Mouse (Mus musculus) stomach, embryonic 16.5 days (tissue): Measurements from ENCODE around the gene Arhgef26. TPM values are rescaled to one million over a fixed set of nuclear protein-coding genes. Genes with fewer than 3 reads are reported as not detected.
A peak's percentile ranks its signal among the peaks of the same experiment; 100 is the strongest.

Source experiments
- ATAC-seq: fragments of 200-750 bp; cut with Nextera tagmentation; 2 replicates; pipeline ENCODE4 v1.8.0; 2017; ENCODE audit warnings: moderate number of reproducible peaks, moderate TSS enrichment; ENCODE audit not compliant: insufficient read depth, low FRiP score
- H3K27ac ChIP-seq: fragments of 300-500 bp; sonication (generic); 2 replicates; pipeline ENCODE4 v1.5.1; 2014; ENCODE audit warnings: low read length
- H3K27me3 ChIP-seq: fragments of 300-500 bp; sonication (generic); 2 replicates; pipeline ENCODE4 v1.6.1; 2014; ENCODE audit warnings: low read length, control low read depth, mixed read lengths; ENCODE audit not compliant: control insufficient read depth, insufficient read depth
- H3K36me3 ChIP-seq: fragments of 300-500 bp; sonication (generic); 2 replicates; pipeline ENCODE4 v1.6.1; 2014; ENCODE audit warnings: low read length; ENCODE audit not compliant: control insufficient read depth, insufficient read depth
- H3K4me1 ChIP-seq: fragments of 300-500 bp; sonication (generic); 2 replicates; pipeline ENCODE4 v1.6.1; 2014; ENCODE audit warnings: low read length, control low read depth, mixed read lengths; ENCODE audit not compliant: control insufficient read depth, insufficient read depth
- H3K4me2 ChIP-seq: fragments of 300-500 bp; sonication (generic); 2 replicates; pipeline ENCODE4 v1.6.1; 2014; ENCODE audit warnings: low read depth, low read length, mixed read lengths
- H3K4me3 ChIP-seq: fragments of 300-500 bp; sonication (generic); replicated peaks from 2 replicates; pipeline ENCODE4 v1.5.1; 2014; ENCODE audit warnings: mild to moderate bottlenecking, low read length
- H3K9ac ChIP-seq: fragments of 300-500 bp; sonication (generic); 2 replicates; pipeline ENCODE4 v1.6.1; 2014; ENCODE audit warnings: low read length
- H3K9me3 ChIP-seq: fragments of 300-500 bp; sonication (generic); replicated peaks from 2 replicates; pipeline ENCODE4 v1.6.1; 2016; ENCODE audit warnings: low read length, control low read depth; ENCODE audit not compliant: control insufficient read depth
- WGBS: fragments of 180-500 bp; shearing (Covaris S2); extraction: QIAGEN DNeasy Blood & Tissue Kit; methylation state at CpG from one replicate; pipeline ENCODE4 v1.1.7; 2014; 5-methylcytosine and 5-hydroxymethylcytosine counted together
- polyA plus RNA-seq: library from polyadenylated mRNA; unstranded; fragments of >200 nt; fragmentation: Nextera tagmentation; extraction: Ambion mirVana; gene quantifications from 2 replicates; pipeline ENCODE4 v1.2.1, GENCODE M21; 2015

The Arhgef26 gene
- polyA plus RNA-seq, 1 experiment from 2014 or later: 12.2 TPM

GRCm38 (mm10) chr3:62340861-62341260, 2.7 kb downstream of the Arhgef26 start:
- Histone ChIP-seq H3K9ac (no peak overlapping the region), H3K4me3 (peak overlapping the region; percentile 87), H3K36me3 (no peaks in the 10 kb centered on the region), H3K27ac (no peak overlapping the region), H3K27me3 (0 out of 2 replicates have a peak, but pooled peaks cover 3% of the 10 kb centered on the region), H3K4me2 (peak overlapping the region; percentile 68), H3K9me3 (no peaks in the 10 kb centered on the region), H3K4me1 (0 out of 2 replicates have a peak, but pooled peaks cover 2% of the 10 kb centered on the region)
- 28% methylated on average over 2 of the region's 2 CpGs for WGBS
- no peak for ATAC-seq

- Histone ChIP-seq H3K9ac (no peak overlapping the region), H3K36me3 (no peaks in the 10 kb centered on the region), H3K27me3 (0 out of 2 replicates have a peak, but pooled peaks cover 3% of the 10 kb centered on the region), H3K4me1 (0 out of 2 replicates have a peak, but pooled peaks cover 2% of the 10 kb centered on the region), H3K9me3 (no peaks in the 10 kb centered on the region), H3K27ac (no peak overlapping the region), H3K4me2 (peak overlapping the region; percentile 68), H3K4me3 (peak overlapping the region; percentile 13; the same call in 1 of the 2 replicates)
- WGBS: 56% methylated on average over 3 of the region's 3 CpGs
- ATAC-seq: no peak
These were observed 3.5 kb downstream of the Arhgef26 start for GRCm38 (mm10) chr3:62341496-62342205.

GRCm38 (mm10) chr3:62348514-62349217, 10.5 kb downstream of the Arhgef26 start:
- 34% methylated on average over 6 of the region's 6 CpGs for WGBS
- peak; percentile 31 for ATAC-seq
- Histone ChIP-seq H3K27me3 (no peaks in the 10 kb centered on the region), H3K4me3 (no peak overlapping the region), H3K27ac (peak overlapping the region; percentile 67), H3K4me1 (no peaks in the 10 kb centered on the region; the same call in 1 of the 2 replicates), H3K9ac (no peak overlapping the region), H3K9me3 (no peaks in the 10 kb centered on the region), H3K36me3 (no peaks in the 10 kb centered on the region), H3K4me2 (0 out of 2 replicates have a peak overlapping the region, but pooled peaks have one; percentile 0)

GRCm38 (mm10) chr3:62349218-62349897, 11.2 kb downstream of the Arhgef26 start:
- Histone ChIP-seq H3K9me3 (no peaks in the 10 kb centered on the region), H3K4me1 (no peaks in the 10 kb centered on the region; the same call in 1 of the 2 replicates), H3K4me2 (0 out of 2 replicates have a peak overlapping the region, but pooled peaks have one; percentile 0), H3K36me3 (no peaks in the 10 kb centered on the region), H3K9ac (no peak overlapping the region), H3K4me3 (no peak overlapping the region), H3K27ac (peak overlapping the region; percentile 67), H3K27me3 (no peaks in the 10 kb centered on the region)
- peak; percentile 78 for ATAC-seq
- WGBS: 60% methylated on average over 11 of the region's 11 CpGs

GRCm38 (mm10) chr3:62352071-62352470, 13.9 kb downstream of the Arhgef26 start:
- H3K9ac ChIP-seq: no peak overlapping the region
- H3K9me3 ChIP-seq: no peaks in the 10 kb centered on the region
- ATAC-seq: no peak
- H3K27ac ChIP-seq: no peak overlapping the region
- H3K27me3 ChIP-seq: no peaks in the 10 kb centered on the region
- no peak overlapping the region for H3K4me2 ChIP-seq
- no peaks in the 10 kb centered on the region; the same call in 1 of the 2 replicates for H3K4me1 ChIP-seq
- WGBS: 72% methylated on average over 4 of the region's 4 CpGs
- H3K4me3 ChIP-seq: no peak overlapping the region
- H3K36me3 ChIP-seq: no peaks in the 10 kb centered on the region

- H3K4me3 ChIP-seq: no peak overlapping the region
- no peaks in the 10 kb centered on the region for H3K9me3 ChIP-seq
- H3K4me2 ChIP-seq: no peak overlapping the region
- H3K4me1 ChIP-seq: no peaks in the 10 kb centered on the region; the same call in 1 of the 2 replicates
- WGBS: 90% methylated on average over 4 of the region's 4 CpGs
- no peaks in the 10 kb centered on the region for H3K27me3 ChIP-seq
- no peak for ATAC-seq
- no peak overlapping the region for H3K9ac ChIP-seq
- no peaks in the 10 kb centered on the region for H3K36me3 ChIP-seq
- H3K27ac ChIP-seq: no peak overlapping the region
These were observed 14.7 kb downstream of the Arhgef26 start for GRCm38 (mm10) chr3:62352876-62353275.

- H3K9ac ChIP-seq: no peak overlapping the region
- no peak overlapping the region for H3K4me2 ChIP-seq
- no peaks in the 10 kb centered on the region for H3K9me3 ChIP-seq
- WGBS: 68% methylated on average over 5 of the region's 5 CpGs
- ATAC-seq: no peak
- H3K36me3 ChIP-seq: no peaks in the 10 kb centered on the region
- no peak overlapping the region for H3K4me3 ChIP-seq
- H3K27me3 ChIP-seq: no peaks in the 10 kb centered on the region
- peaks cover 1% of the 10 kb centered on the region; the same call in 1 of the 2 replicates for H3K4me1 ChIP-seq
- H3K27ac ChIP-seq: no peak overlapping the region
These were observed 29.7 kb downstream of the Arhgef26 start for GRCm38 (mm10) chr3:62367882-62368281.

GRCm38 (mm10) chr3:62372841-62373240, 34.7 kb downstream of the Arhgef26 start:
- no peaks in the 10 kb centered on the region for H3K9me3 ChIP-seq
- H3K27me3 ChIP-seq: no peaks in the 10 kb centered on the region
- no peak overlapping the region for H3K27ac ChIP-seq
- no peaks in the 10 kb centered on the region for H3K36me3 ChIP-seq
- no peak overlapping the region for H3K4me2 ChIP-seq
- H3K4me3 ChIP-seq: no peak overlapping the region
- peaks cover 4% of the 10 kb centered on the region; the same call in 1 of the 2 replicates for H3K4me1 ChIP-seq
- no peak overlapping the region for H3K9ac ChIP-seq
- no peak for ATAC-seq
- WGBS: 56% methylated on average over 2 of the region's 2 CpGs
